Mouse (Mus musculus): ENCODE measurements around the gene Col2a1.

DNA sequence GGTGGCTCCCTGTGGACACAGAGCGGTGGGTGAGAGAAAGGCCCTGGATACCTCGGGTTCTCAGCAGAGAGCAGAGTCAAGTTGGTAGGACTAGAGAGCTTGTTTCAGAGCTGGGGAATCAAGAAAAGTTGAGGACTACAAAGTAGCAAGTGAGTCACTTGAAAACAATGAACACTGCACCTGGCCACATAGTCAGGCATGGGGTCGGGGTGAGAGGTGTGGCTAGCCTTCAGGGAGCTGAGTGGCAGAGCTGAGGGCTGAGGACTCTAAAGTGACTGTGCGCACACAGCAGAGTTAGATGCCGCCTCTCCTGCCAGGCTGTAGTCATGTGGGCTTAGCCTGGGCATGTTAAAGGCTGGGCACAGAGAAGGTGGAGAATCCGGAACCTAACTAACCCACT is 22.9 kb downstream of the Col2a1 start:
- TF ChIP-seq POLR2A (IDR thresholded peaks at IDR 0.05; ENCODE audit: low read depth, low read length) (no peak), CTCF (IDR thresholded peaks at IDR 0.05; ENCODE audit: borderline replicate concordance, insufficient read depth, low read length) (no peak)

Measured in embryonic fibroblast, embryonic 13.5 days (primary cell).